Mouse (Mus musculus) lung, adult 18-20 months (tissue): Measurements from ENCODE around the gene Adamts16.

ENCODE experiments used
- DNase-seq, 2 experiments: peaks; one replicate each; pipeline ENCODE4 v3.0.0; 2022; ENCODE audit warnings: mixed read lengths in 2 of 2

The Adamts16 gene

GRCm38 (mm10) chr13:70832593-70833138 lies 8.9 kb downstream of the Adamts16 start:
- no peak for DNase-seq

GRCm38 (mm10) chr13:70831041-70831440 lies 10.6 kb downstream of the Adamts16 start:
- DNase-seq = no peak

GRCm38 (mm10) chr13:70827507-70827906 lies 14.1 kb downstream of the Adamts16 start:
- DNase-seq = no peak

DNA sequence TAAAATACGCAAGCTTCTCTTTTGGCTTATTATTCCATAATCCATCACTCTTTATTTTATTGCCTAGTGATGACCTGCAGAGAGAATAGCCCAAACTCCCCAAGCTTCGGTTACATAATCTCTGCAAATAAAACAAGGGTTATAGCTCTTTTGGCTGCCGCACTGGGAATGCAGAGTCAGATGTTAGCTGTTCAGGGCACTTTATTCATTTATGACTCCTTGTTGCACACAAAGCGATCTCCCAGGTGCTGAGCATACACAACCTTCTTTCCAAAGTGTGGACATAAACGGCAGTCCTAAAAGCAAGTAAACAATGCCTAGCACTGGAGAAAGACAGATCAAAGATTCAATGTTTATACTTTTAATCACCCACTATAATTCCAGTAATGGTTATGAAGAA lies 16.3 kb downstream of the Adamts16 start:
- DNase-seq = no peak

- DNase-seq = no peak
Observed at GRCm38 (mm10) chr13:70823757-70824156, 17.9 kb downstream of the Adamts16 start.

DNA sequence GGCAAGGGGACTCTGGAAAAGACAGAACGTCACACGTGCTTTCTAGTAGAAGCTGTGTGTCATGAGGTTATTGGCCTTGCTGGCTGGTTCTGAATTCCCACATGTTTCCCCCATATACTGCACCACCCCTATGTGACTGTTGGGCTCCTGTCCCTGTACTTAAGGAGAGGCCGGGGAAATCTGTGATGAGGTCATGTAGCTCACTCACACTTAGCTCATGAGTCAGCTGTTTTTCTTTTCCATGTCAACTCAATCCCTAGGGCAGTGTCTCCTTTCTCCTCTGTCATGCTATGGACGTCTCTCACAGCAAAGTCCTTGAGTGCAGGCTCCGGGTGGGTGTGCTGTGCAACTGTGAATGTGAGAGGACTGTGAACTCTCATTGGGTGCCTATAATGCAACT lies 22.6 kb downstream of the Adamts16 start:
- DNase-seq = no peak

GRCm38 (mm10) chr13:70814423-70814822 lies 27.2 kb downstream of the Adamts16 start:
- DNase-seq = no peak

GRCm38 (mm10) chr13:70805506-70805905 lies 36.1 kb downstream of the Adamts16 start:
- DNase-seq = no peak

DNA sequence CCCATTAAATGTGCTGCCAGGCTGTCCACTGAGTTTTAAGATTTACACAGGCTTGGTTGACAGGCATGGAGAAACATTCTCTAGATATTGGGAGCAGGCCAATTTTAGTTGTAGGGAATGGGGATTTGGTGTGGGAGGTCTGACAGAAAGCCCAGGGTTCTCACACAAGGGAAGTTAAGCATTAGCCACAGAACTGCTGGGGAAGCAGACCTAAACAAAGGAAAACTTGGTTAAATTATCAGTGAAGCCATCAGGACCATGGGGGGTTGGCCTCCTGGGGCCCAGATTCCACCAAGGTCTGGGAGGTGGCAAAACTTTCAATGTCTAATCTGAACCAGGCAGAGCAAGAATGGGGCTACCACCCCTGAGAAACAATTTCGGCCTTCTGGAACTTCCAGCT lies 38.8 kb downstream of the Adamts16 start:
- DNase-seq = no peak

- DNase-seq = no peak
Observed at GRCm38 (mm10) chr13:70799322-70799721, 42.3 kb downstream of the Adamts16 start.

DNA sequence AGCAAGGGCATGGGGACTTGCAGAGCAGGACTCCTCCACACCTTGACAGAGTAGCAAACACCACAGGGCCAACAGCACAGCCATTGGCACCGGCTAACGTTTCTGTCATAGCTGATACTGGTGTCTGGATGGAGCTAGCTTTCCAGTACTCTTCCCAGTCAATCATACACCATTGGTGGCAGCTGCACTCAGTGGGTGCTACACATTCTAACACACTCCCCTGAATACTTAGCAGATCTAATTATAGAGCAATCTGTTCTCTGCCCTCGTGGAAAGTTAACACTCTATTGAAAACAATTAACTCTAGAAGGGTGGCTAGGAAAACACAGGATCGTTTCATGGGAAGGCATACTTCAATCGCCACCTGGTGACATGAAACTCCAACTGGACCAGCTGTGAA lies 43.2 kb downstream of the Adamts16 start:
- DNase-seq = no peak

DNA sequence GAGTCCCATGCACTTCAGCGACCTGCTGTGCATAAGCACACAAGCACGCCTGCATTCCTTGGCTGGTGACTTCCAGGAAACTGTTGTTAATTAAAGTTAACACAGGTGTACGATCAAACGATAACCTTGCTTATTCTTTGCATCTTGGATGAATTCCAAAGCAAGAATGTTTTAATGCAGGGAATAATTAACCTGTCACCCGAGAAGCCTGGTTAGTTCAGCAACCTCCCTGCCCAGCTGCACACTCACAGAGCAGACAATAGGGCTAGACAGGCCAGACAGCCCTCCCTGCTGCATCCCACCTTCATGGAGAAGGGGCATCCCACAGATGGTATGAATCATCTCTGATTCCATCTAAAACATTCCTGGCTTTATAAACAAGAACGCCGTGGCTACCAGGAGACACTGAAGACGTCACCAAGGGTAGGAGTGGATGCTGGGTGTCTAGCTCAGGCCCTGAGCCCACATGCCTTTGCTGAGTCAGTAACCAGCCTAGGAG lies 47.5 kb downstream of the Adamts16 start:
- DNase-seq = no peak

- no peak for DNase-seq
Observed at GRCm38 (mm10) chr13:70793660-70794059, 48.0 kb downstream of the Adamts16 start.

GRCm38 (mm10) chr13:70792950-70793349 lies 48.7 kb downstream of the Adamts16 start:
- no peak for DNase-seq

DNA sequence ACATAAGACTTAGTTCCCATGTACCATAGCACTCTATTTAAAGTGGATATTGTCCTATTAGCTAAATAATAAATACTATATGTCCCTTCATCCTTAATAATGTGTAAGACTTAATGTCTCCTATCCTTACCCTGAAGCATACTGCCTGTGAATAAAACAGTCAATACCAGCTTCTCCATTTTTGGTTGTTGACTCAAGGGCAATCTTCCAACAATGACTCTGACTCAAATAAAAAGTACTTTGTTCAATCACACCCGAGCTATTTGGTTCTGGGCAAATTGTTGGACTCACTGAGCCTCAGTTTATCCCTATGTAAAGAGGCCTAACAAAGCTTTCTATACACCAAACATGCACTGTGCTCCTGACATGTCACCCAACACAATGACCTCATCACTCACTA lies 51.8 kb downstream of the Adamts16 start:
- DNase-seq = no peak

GRCm38 (mm10) chr13:70789022-70789421 lies 52.6 kb downstream of the Adamts16 start:
- peak in 1 of 2 experiments; percentile 9 for DNase-seq

GRCm38 (mm10) chr13:70785078-70785477 lies 56.5 kb downstream of the Adamts16 start:
- no peak for DNase-seq

DNA sequence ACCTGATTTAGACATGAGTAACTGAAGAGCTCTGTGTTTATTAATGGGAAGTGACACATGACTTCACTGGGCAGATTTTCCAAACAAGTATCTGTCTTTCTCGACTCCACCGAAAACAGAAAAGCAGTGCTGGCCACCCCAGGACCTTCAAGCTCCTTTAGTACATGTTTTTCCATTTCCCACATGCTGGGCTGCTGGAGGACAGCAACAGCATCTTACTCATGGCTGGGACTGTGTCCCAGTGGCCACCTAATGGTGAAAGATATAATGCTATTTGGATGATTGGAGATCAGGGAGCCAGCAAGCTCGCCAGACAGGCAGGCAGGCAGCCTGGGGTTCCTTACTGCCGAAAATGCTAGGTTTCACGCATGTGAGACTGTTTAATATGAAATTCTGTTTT lies 57.5 kb downstream of the Adamts16 start:
- DNase-seq = no peak

GRCm38 (mm10) chr13:70779781-70780180 lies 61.8 kb downstream of the Adamts16 start:
- DNase-seq = no peak

- DNase-seq = no peak
Observed at GRCm38 (mm10) chr13:70778872-70779554, 62.6 kb downstream of the Adamts16 start.

DNA sequence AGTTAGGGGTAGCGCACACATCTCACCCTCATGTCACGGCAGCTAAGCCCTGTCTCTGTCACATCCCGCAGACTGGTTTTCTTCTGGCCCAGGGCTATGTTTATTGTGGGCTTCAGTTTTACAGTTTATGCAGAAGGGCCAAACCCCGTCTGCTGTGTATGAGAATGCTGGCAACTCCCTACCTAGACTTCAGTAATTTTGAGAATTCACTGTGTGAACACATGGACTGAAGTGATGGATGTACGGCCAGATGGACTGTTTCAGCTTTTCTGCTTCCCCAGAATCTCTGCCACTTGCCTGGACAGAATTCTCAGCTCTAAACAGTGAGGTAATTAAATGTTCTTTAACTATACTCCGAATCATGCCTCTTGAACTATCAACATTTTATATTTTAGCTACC lies 70.5 kb downstream of the Adamts16 start:
- no peak for DNase-seq

GRCm38 (mm10) chr13:70769156-70769555 lies 72.5 kb downstream of the Adamts16 start:
- no peak for DNase-seq

DNA sequence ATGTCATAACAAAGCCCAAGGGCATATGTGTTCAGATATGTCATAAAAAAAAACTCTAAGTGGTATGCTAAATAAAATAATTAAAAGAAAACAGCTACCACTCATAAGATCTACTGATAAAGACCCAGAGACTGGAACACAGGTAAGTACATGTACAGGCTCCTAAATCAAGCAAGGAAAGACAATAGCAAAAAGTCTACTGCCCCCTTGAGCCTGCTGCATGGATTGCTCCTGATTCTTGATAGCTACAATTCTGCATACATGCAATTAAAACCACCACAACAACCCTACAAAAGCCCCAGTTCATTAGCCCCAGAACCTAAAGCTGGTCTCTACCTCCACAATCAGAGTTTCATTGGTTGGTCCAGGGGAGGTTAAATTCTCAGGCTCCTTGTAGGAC lies 74.1 kb downstream of the Adamts16 start:
- DNase-seq = peak; percentile 15 to 40

DNA sequence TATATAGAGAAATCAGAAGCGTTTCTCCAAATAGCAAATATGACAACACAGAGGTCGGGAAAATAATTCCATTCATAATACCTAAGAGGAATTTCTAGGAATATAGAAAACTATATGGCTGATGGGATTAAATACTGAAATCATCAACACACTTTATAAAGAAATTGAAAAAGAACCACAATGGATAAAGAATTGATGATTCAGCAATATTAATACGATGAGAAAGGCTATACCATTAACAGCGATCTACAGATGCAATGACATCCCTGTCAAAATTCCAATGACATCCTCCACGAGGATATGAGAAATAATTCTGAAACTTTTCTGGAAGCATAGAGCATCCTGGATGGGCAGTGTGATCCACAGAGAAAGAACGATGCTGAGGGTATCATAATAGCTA lies 76.9 kb downstream of the Adamts16 start:
- no peak for DNase-seq

- peak in 1 of 2 experiments; percentile 24 for DNase-seq
Observed at GRCm38 (mm10) chr13:70762586-70762985, 79.0 kb downstream of the Adamts16 start.
